Mouse (Mus musculus) stomach, postnatal 0 days (tissue): ENCODE measurements at regions not wholly inside any gene's neighbourhood (a gene's known extent, or its start where the extent isn't known, plus 50 kb on each side); places are given as distances from the start of the nearest gene placed in this dataset.

ENCODE experiments used
- CTCF ChIP-seq: IDR thresholded peaks from 2 replicates; pipeline ENCODE4 v1.5.1; 2016; ENCODE audit warnings: antibody characterized with exemption, low read depth, mild to moderate bottlenecking, moderate library complexity
- EP300 ChIP-seq: optimal IDR thresholded peaks from 2 replicates; pipeline ENCODE3; 2016; ENCODE audit warnings: antibody characterized with exemption

DNA sequence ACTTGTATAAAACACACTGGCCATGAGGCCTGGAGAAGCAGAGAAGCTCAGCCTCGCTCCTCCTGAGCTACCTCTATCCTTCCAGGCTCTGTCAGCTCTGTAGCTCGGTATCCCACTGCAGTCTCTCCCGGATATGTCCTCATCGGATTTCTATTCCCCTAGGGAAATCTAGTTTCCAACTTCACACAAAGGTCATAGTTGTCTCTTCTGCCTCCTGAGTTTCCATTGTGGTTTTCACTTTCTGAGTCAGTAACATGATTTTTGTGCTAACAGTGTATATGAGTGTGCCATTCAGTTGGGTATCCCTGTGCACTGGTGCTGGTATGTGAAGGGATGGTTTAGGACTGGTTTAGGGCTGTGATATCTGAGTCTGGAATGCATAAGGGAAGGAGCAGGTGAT is 85.2 kb downstream of the Thbs2 start:
- TF ChIP-seq CTCF (no peak), EP300 (no peak)
